Mouse (Mus musculus) ES-Bruce4 (cell line): ENCODE data around the gene Edc3. TPM values are rescaled to one million over a fixed set of nuclear protein-coding genes. Genes with fewer than 3 reads are reported as not detected.

Experiments used
- H3K27ac ChIP-seq: 2 replicates; pipeline ENCODE4 v1.5.1; 2012; ENCODE audit warnings: low read length, inconsistent platforms; ENCODE audit not compliant: insufficient read depth
- H3K27me3 ChIP-seq: 2 replicates; pipeline ENCODE4 v1.6.1; 2012; ENCODE audit warnings: mild to moderate bottlenecking, low read length, inconsistent platforms; ENCODE audit not compliant: control insufficient read depth, poor library complexity, insufficient read depth, severe bottlenecking
- H3K36me3 ChIP-seq: 2 replicates; pipeline ENCODE4 v1.6.1; 2012; ENCODE audit warnings: inconsistent platforms, mild to moderate bottlenecking, low read length, moderate library complexity; ENCODE audit not compliant: control insufficient read depth, poor library complexity, insufficient read depth, severe bottlenecking
- H3K4me1 ChIP-seq: one replicate; pipeline ENCODE4 v1.8.1; 2011; ENCODE audit warnings: low read length; ENCODE audit not compliant: control insufficient read depth, insufficient read depth
- H3K4me3 ChIP-seq: 2 replicates; pipeline ENCODE4 v1.5.1; 2011; ENCODE audit warnings: low read depth, mild to moderate bottlenecking, low read length
- H3K9ac ChIP-seq: 2 replicates; pipeline ENCODE4 v1.6.1; 2012; ENCODE audit warnings: low read depth, mild to moderate bottlenecking, inconsistent platforms; ENCODE audit not compliant: poor library complexity, severe bottlenecking
- H3K9me3 ChIP-seq: replicated peaks from 2 replicates; pipeline ENCODE4 v1.6.1; 2012; ENCODE audit warnings: mild to moderate bottlenecking, low read length, inconsistent platforms; ENCODE audit not compliant: control insufficient read depth, poor library complexity, insufficient read depth, severe bottlenecking
- CTCF ChIP-seq: IDR thresholded peaks from one replicate; pipeline ENCODE4 v1.8.1; 2011; ENCODE audit warnings: low read depth, low read length
- EP300 ChIP-seq: IDR thresholded peaks from 2 replicates; pipeline ENCODE4 v1.6.1; 2011; ENCODE audit warnings: low read depth, low read length; ENCODE audit not compliant: insufficient read depth
- POLR2A ChIP-seq: IDR thresholded peaks from one replicate; pipeline ENCODE4 v1.8.1; 2011; ENCODE audit warnings: low read length; ENCODE audit not compliant: insufficient read depth
- polyA plus RNA-seq: library from polyadenylated mRNA; stranded (reverse); fragments of >200 nt; gene quantifications from 2 replicates; pipeline ENCODE4 v1.2.4, GENCODE M21; 2011; ENCODE audit warnings: low read depth; ENCODE audit not compliant: missing spikeins, insufficient read depth, insufficient read length

The Edc3 gene
- 22.0 and 26.3 TPM in 2 replicates for polyA plus RNA-seq

- Histone ChIP-seq H3K9me3 (no peaks in the 10 kb centered on the region), H3K4me3 (peak within 1 kb of the TSS; percentile 88), H3K9ac (peak within 1 kb of the TSS; percentile 85), H3K27me3 (no peaks in the 10 kb centered on the region), H3K4me1 (no peaks in the 10 kb centered on the region), H3K36me3 (peaks cover 14% of the 10 kb centered on the region; the same call in 1 of the 2 replicates), H3K27ac (peak within 1 kb of the TSS; percentile 56)
- TF ChIP-seq EP300 (no peak), CTCF (no peak), POLR2A (peak; percentile 47)
Observed at GRCm38 (mm10) chr9:57708068-57708719, at the start of gene Edc3. Gene Edc3 (plus strand): TSS chr9:57708540.

DNA sequence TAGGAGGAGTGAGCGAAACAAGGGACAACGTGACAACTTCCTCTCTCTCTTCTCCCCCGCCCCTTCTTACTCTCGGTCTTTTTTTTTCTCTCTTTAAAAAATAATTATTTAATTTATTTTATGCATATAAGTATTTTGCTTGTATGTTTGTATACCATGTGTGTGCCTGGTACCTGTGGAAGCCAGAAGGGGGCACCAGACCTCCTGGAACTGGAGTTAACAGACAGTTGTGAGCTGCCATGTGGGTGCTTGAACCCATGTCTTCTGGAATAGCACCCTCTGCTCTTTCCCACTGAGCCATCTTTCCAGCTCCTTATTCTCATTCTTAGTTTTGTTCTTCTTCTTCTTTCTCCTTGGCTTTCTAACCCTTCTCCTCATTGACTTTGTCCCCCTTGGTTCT is 49.4 kb upstream of the Edc3 start:
- Histone ChIP-seq H3K9ac (no peak overlapping the region), H3K4me1 (peaks cover 1% of the 10 kb centered on the region), H3K27me3 (no peaks in the 10 kb centered on the region), H3K4me3 (no peak overlapping the region), H3K9me3 (no peaks in the 10 kb centered on the region), H3K36me3 (no peaks in the 10 kb centered on the region), H3K27ac (no peak overlapping the region)
- TF ChIP-seq POLR2A (no peak), CTCF (peak; percentile 43)

- H3K27ac ChIP-seq, result no peak overlapping the region
- H3K27me3 ChIP-seq, result no peaks in the 10 kb centered on the region
- H3K36me3 ChIP-seq, result no peaks in the 10 kb centered on the region
- H3K9me3 ChIP-seq, result no peaks in the 10 kb centered on the region
- no peaks in the 10 kb centered on the region for H3K4me1 ChIP-seq
- no peak overlapping the region for H3K9ac ChIP-seq
- H3K4me3 ChIP-seq, result no peak overlapping the region
- TF ChIP-seq CTCF (peak; percentile 87), POLR2A (no peak), EP300 (no peak)
Observed at GRCm38 (mm10) chr9:57659774-57660173, 48.6 kb upstream of the Edc3 start.

- Histone ChIP-seq H3K9ac (no peak overlapping the region), H3K9me3 (no peaks in the 10 kb centered on the region), H3K36me3 (no peaks in the 10 kb centered on the region), H3K27me3 (no peaks in the 10 kb centered on the region), H3K27ac (no peak overlapping the region), H3K4me1 (no peaks in the 10 kb centered on the region), H3K4me3 (no peak overlapping the region)
- TF ChIP-seq POLR2A (no peak), CTCF (no peak), EP300 (no peak)
Observed at GRCm38 (mm10) chr9:57660501-57660900, 47.8 kb upstream of the Edc3 start.

DNA sequence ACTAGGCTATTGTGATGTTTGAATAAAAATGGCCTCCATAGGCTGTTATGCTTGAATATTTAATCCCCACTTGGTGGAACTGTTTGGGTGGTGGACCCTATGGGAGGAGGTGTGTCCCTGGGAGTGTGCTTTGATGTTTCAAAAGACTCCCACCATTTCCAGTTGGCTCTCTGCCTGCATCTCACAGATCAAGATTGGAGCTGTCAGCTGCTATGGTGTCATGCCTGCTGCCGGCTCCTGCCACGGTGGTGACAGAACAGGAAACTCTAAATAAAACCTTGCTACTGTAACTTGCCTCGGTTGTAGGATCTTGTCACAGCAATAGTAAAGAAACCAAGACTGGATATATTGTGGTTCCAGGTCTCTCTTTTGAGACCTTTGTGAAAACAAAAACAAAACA is 46.8 kb upstream of the Edc3 start:
- H3K9ac ChIP-seq, result no peak overlapping the region
- H3K36me3 ChIP-seq, result no peaks in the 10 kb centered on the region
- TF ChIP-seq POLR2A (no peak), CTCF (no peak), EP300 (no peak)
- no peak overlapping the region for H3K4me3 ChIP-seq
- H3K27ac ChIP-seq, result no peak overlapping the region
- no peaks in the 10 kb centered on the region for H3K9me3 ChIP-seq
- no peaks in the 10 kb centered on the region for H3K27me3 ChIP-seq
- no peaks in the 10 kb centered on the region for H3K4me1 ChIP-seq

- Histone ChIP-seq H3K9me3 (no peaks in the 10 kb centered on the region), H3K27me3 (no peaks in the 10 kb centered on the region), H3K36me3 (no peaks in the 10 kb centered on the region), H3K27ac (no peak overlapping the region), H3K4me1 (no peaks in the 10 kb centered on the region), H3K4me3 (no peak overlapping the region), H3K9ac (no peak overlapping the region)
- no peak for TF ChIP-seq POLR2A
- no peak for TF ChIP-seq CTCF
- TF ChIP-seq EP300, result no peak
Observed at GRCm38 (mm10) chr9:57664616-57665015, 43.7 kb upstream of the Edc3 start.
